Mouse (Mus musculus) cortical plate, adult 2 months (tissue): ENCODE results near the gene Aacs. TPM values are rescaled to one million over a fixed set of nuclear protein-coding genes. Genes with fewer than 3 reads are reported as not detected.

Experiments used
- H3K27ac ChIP-seq: fragments of 200-500 bp; 2 replicates; pipeline ENCODE4 v1.5.1; 2012; ENCODE audit warnings: low read length, control low read depth, inconsistent platforms; ENCODE audit not compliant: insufficient read depth
- H3K4me1 ChIP-seq: fragments of 200-500 bp; 2 replicates; pipeline ENCODE4 v1.6.1; 2011; ENCODE audit warnings: low read length; ENCODE audit not compliant: control insufficient read depth, insufficient read depth
- H3K4me3 ChIP-seq: fragments of 200-500 bp; 2 replicates; pipeline ENCODE4 v1.5.1; 2011; ENCODE audit warnings: mild to moderate bottlenecking, low read length, control low read depth; ENCODE audit not compliant: insufficient read depth
- CTCF ChIP-seq: fragments of 200-500 bp; IDR thresholded peaks from 2 replicates; pipeline ENCODE4 v1.5.1; 2011; ENCODE audit warnings: mild to moderate bottlenecking, control low read depth, low read length; ENCODE audit not compliant: insufficient read depth; ENCODE audit errors: extremely low read depth
- POLR2A ChIP-seq: fragments of 200-500 bp; IDR thresholded peaks from 2 replicates; pipeline ENCODE4 v1.6.1; 2011; ENCODE audit warnings: mild to moderate bottlenecking, low read length, control low read depth; ENCODE audit not compliant: insufficient read depth; ENCODE audit errors: extremely low read depth
- polyA plus RNA-seq: library from polyadenylated mRNA; depleted of rRNA; stranded (reverse); fragments of >200 nt; gene quantifications from 2 replicates; pipeline ENCODE4 v1.2.3, GENCODE M21; 2012; rRNA removed

The Aacs gene
- polyA plus RNA-seq, 1 experiment, result 51.8 TPM

DNA sequence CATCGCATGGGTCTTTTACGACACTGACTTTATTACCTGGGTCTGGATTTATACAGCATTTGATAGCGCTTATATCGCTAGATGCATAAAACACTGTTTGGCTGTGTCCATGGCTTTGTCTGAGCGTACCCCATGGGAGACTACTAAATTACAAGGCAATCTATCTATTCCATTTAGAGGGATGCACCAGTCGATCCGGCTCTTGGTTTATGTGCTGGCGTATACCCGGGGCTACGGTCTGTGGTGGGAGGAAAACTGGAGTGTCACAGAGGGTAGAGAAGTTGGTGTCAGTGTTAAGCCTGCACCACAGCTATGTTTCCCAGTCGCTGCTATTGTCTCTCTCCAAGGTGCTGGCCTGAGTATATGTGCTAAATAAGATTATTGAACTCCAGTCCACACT lies 90.1 kb downstream of the Aacs start:
- no peak overlapping the region for H3K27ac ChIP-seq
- TF ChIP-seq CTCF, result no peak
- TF ChIP-seq POLR2A, result no peak
- no peak overlapping the region for H3K4me3 ChIP-seq
- H3K4me1 ChIP-seq, result peaks cover 7% of the 10 kb centered on the region

Other genes starting within 250 kb of the Aacs start
- gene Scarb1, start 134.7 kb upstream of the Aacs start, polyA plus RNA-seq, result 32.6 and 33.8 TPM in 2 replicates
- 0.21 and 0.36 TPM in 2 replicates for gene Gm10382, start 86.5 kb upstream of the Aacs start, polyA plus RNA-seq
- 769 and 804 TPM in 2 replicates for gene Ubc, start 85.6 kb upstream of the Aacs start, polyA plus RNA-seq
- 16.2 and 16.9 TPM in 2 replicates for gene Dhx37, start 41.7 kb upstream of the Aacs start, polyA plus RNA-seq
- gene Bri3bp, start 34.2 kb upstream of the Aacs start, polyA plus RNA-seq, result 34.8 and 36.3 TPM in 2 replicates
- 31.5 and 36.1 TPM in 2 replicates for gene Tmem132b, start 56.0 kb downstream of the Aacs start, polyA plus RNA-seq